Mouse (Mus musculus) B cell, adult 67 days (primary cell): ENCODE data around the gene Flad1. TPM values are rescaled to one million over a fixed set of nuclear protein-coding genes. Genes with fewer than 3 reads are reported as not detected.

Experiments
- total RNA-seq, 2 experiments: library from RNA; stranded (reverse); gene quantifications; 4 replicates each; pipeline ENCODE4 v1.2.4; 2023

The Flad1 gene
- total RNA-seq: 10 to 100 TPM; 43.0 to 56.7 TPM

DNA sequence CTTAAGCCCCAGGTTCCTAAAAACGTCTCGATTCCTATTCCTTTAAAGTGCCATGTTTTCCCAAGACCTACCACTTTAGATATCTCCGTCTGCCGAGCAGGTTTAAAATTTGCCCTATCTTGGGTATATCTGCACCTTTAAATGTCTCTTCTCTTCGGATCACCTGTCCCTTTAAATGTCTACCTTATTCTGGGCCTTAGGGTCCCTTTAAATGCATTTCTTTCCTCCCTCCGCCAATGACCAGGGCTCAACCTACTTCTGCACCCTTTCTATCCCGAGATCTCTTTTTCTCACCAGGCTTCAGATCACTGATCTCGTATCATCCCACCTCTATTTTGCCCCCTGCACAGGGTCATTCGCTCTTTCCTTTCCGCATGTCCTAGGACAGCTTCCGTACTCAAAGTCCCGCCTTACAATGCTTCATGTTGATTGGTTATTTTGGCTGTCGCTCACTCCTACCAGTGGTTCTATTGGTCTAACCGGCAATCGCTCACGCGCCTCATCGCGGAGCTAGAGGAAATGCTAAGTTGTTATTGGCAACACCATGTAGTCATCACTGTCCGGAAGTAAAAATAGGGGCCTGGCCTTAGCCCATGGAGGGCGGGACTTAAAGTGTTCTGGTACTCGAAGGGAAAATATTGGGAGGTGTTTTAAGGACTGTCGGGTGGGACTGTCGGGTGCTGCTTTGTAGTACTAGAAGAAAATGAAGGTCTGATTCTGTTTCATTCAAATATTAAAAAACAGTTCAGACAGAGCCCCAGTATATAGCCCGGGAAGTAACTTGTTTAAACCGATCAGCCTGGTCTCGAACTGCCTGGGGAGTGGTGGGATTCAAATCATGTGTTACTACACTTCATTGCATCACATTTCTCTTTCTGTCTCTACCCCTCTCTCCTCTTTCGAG is at the start of gene Flad1:
Gene Flad1 (minus strand): TSS at position 381 of the 904 bp plus-strand sequence.

GRCm38 (mm10) chr3:89454401-89455177 is 42.9 kb upstream of the Flad1 start, which contains the start of gene Pmvk:
Gene Pmvk (plus strand): TSS chr3:89454541.

DNA sequence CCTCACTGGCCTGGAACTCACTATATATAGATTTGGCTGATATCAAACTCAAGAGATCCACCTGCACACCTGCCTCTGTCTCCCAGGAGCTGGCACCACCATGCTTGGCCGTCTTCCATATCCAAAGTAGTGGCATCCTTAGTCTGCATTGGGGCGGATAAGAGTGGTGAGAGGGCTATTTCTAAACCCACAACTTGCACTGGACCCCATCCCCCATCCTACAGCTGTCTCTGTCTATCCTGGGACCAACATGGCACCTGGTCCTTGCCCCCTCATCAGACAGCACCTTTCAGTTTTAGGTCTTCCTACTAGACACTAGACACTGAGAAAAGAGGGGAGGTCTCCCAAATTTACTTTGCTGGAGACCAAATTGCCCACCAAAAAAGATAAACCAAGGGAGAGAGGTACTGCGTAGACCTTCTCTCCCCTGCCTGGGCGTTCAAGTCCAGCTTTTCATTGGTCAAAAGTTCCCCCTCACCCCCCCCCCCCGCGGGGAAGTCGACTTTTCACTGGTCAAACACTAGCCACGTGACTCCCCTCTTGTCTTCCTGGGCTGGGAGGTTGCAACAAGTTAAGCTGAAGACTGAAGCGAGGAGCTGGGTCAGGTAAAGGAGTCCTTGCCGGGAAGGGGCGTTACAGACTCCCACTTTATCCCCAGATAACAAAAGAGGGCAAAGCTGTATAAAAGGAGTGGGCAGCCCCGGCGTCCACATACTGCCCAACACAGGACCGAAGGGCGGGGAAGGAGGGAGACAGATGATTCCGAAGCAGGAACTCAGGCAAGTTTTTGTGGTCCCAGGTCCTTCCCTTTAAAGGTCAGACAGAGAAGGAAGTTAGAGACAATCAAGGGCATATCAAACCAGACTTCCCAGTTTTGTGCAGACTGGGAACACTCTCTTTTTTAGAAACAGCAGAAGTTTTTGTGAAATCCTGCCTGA is 24.8 kb upstream of the Flad1 start, which contains the start of gene Pbxip1:
Gene Pbxip1 (plus strand): TSS at position 531 of the 938 bp plus-strand sequence.

DNA sequence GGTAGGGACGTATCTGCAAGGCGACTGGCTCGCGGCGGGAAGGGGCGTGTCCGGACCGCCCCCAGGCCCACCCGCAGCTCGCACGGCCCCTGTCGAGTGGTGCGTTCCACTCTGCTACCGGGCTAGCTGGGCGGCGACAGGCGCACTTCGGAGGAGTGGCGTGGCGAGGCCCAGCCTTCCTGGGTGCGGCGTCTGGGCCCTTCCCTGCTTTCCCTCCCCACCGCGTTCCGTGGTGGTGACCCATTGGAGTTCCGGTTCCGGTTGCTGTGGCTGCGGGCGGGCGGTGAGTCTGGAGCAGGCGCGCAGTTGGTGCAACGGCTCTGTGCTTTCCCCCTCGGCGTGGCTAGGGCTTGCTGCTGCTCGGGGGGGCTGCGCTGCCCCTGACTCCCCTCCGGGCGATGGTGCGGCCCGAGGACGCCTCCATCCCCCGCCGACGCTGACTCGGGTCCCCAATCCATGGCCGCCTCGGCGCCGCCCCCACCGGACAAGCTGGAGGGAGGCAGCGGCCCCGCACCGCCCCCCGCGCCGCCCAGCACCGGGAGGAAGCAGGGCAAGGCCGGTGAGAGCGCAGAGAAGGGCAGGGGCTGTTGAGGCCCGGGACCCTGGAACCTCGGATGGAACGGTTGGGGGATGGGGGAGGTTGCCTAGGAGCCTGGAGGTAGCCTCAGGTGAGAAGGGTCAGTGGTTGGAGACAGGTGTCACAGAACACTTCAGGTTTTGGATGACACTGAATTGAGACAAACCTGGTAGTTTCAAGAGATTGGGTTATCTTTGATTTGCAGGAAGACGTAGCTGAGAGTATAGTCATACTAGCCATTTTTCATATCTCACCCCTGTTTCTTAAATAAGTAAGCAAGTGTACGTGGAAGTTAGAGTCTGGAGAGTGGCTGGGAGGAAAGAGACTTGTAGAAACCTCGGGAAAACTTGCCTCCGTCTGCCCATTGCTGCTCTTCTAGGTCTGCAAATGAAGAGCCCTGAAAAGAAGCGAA is 18.8 kb upstream of the Flad1 start, which contains the start of gene Pygo2:
Gene Pygo2 (plus strand): TSS at position 44 of the 989 bp plus-strand sequence.

GRCm38 (mm10) chr3:89418170-89418860 is 6.6 kb upstream of the Flad1 start, which contains the start of the genes Cks1b and Shc1:
Gene Cks1b (minus strand): TSS chr3:89418383.
Gene Shc1 (plus strand): TSS chr3:89418443.

GRCm38 (mm10) chr3:89402693-89403092 is 9.0 kb downstream of the Flad1 start, which contains the start of gene Lenep:
Gene Lenep (minus strand): TSS chr3:89402793.

DNA sequence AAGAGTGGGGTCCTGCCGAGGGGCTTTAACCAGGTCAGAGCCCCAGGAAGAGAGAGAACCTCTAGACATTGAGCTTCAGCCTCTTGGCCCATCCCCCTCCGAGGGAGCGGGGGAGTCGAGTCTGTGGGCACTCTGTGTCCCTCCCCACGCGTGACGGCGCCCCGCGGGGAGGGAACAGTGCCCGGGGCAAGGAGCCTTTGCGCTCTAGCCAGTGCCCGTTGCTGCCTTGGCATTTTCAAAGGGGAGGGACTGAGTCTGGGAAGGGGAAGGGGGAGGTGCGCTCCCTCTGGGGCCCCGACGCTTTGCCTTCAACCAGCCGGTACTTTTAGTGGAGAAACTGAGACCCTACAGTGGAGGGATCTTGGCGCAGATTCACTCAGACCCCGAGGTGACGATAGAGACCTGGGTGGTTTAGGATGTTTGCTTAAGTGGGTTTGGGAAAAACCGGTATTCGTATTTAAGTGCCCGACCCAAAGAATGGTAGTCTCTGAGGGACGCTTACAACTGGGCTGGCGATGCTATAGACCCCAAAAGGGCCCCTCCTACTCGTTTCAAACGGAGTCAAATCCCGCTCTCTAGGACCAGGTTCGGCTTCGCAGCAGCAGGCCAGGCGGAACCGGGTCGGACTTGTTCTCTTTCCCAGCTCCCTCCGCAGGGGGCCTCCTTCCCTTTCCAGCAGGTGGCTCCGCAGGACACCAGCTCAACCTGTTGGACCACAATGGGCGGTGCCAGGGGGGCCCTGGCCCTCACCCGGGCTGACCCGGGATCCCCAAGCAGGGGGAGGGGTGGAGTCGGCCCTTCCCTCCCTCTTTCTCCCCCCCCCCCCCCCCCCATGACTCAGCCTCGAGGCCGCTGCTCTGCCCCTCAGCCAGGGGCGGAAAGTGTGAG is 17.4 kb downstream of the Flad1 start, which contains the start of gene Zbtb7b:
Gene Zbtb7b (minus strand): TSS at position 771 of the 888 bp plus-strand sequence.

GRCm38 (mm10) chr3:89365153-89365485 is 46.6 kb downstream of the Flad1 start, which contains the start of gene Dcst1:
Gene Dcst1 (minus strand): TSS chr3:89365253.

GRCm38 (mm10) chr3:89361675-89362074 is 50.0 kb downstream of the Flad1 start, which contains the start of gene Dcst2:
Gene Dcst2 (plus strand): TSS chr3:89361975.

Other genes starting within 250 kb of the Flad1 start
- 100 to 1,000 TPM; 162 to 174 TPM for gene Clk2, start 247.1 kb downstream of the Flad1 start, total RNA-seq
- gene Scamp3, start 234.4 kb downstream of the Flad1 start, total RNA-seq: 100 to 1,000 TPM; 108 to 133 TPM
- 10 to 100 TPM; 22.6 to 25.4 TPM for gene Fam189b, start 228.7 kb downstream of the Flad1 start, total RNA-seq
- gene Gba, start 208.9 kb downstream of the Flad1 start, total RNA-seq: 10 to 100 TPM; 89.2 to 94.7 TPM
- gene Thbs3, start 196.7 kb downstream of the Flad1 start, total RNA-seq: 1 to 10 TPM; 6.8 to 9.9 TPM
- 100 to 1,000 TPM; 144 to 228 TPM for gene Mtx1, start 184.8 kb downstream of the Flad1 start, total RNA-seq
- 1 to 10 TPM; 1.1 to 1.3 TPM for gene Muc1, start 182.8 kb downstream of the Flad1 start, total RNA-seq
- 100 to 1,000 TPM in 1 of 2 experiments, 10 to 100 TPM in 1; 97.1 to 103 TPM for gene Krtcap2, start 165.9 kb downstream of the Flad1 start, total RNA-seq
- 1 to 10 TPM; 4.8 to 5.0 TPM for gene Trim46, start 165.6 kb downstream of the Flad1 start, total RNA-seq
- 10 to 100 TPM; 76.7 to 98.6 TPM for gene Dpm3, start 152.5 kb downstream of the Flad1 start, total RNA-seq
- 100 to 1,000 TPM; 163 to 165 TPM for gene Slc50a1, start 141.3 kb downstream of the Flad1 start, total RNA-seq
- 1 to 10 TPM; 1.6 to 3.7 TPM for gene Efna1, start 130.7 kb downstream of the Flad1 start, total RNA-seq
- not detected for gene Efna3, start 88.9 kb downstream of the Flad1 start, total RNA-seq
- under 1 TPM in 1 of 2 experiments, not detected in 1; 0.67 TPM for gene Efna4, start 73.8 kb downstream of the Flad1 start, total RNA-seq
- gene Adam15, start 61.9 kb downstream of the Flad1 start, total RNA-seq: 1 to 10 TPM; 7.2 to 7.7 TPM
- gene Dcst2, start 49.9 kb downstream of the Flad1 start, total RNA-seq: not detected
- gene Dcst1, start 46.6 kb downstream of the Flad1 start, total RNA-seq: not detected
- 10 to 100 TPM; 55.7 to 72.5 TPM for gene Zbtb7b, start 17.1 kb downstream of the Flad1 start, total RNA-seq
- gene Lenep, start 9.1 kb downstream of the Flad1 start, total RNA-seq: 1 to 10 TPM in 1 of 2 experiments, not detected in 1; 1.3 TPM
- 1 to 10 TPM; 3.7 to 9.7 TPM for gene Cks1b, start 6.5 kb upstream of the Flad1 start, total RNA-seq
- gene Shc1, start 6.6 kb upstream of the Flad1 start, total RNA-seq: 10 to 100 TPM; 88.3 to 90.4 TPM
- 10 to 100 TPM; 39.2 to 42.5 TPM for gene Pygo2, start 18.3 kb upstream of the Flad1 start, total RNA-seq
- gene Pbxip1, start 24.8 kb upstream of the Flad1 start, total RNA-seq: 100 to 1,000 TPM; 134 TPM
- gene Pmvk, start 42.7 kb upstream of the Flad1 start, total RNA-seq: 10 to 100 TPM; 18.2 to 19.4 TPM
- gene Kcnn3, start 108.3 kb upstream of the Flad1 start, total RNA-seq: under 1 TPM in 1 of 2 experiments, not detected in 1; 0.17 TPM